ENCODE assay signal across 7 mouse cellular contexts in genomic region chr2:153290938-153291928, GRCm38 (mm10). TPM values are rescaled to one million over a fixed set of nuclear protein-coding genes. Genes with fewer than 3 reads are reported as not detected.
DNase-seq lines count a peak whose midpoint lies in the region; ATAC-seq lines count a peak whose summit lies in the region.

Kif3b (plus strand) TSS chr2:153291413.

- H3K4me3 ChIP-seq in embryonic facial prominence, embryonic 10.5 days, result peak within 1 kb of the TSS; percentile 99
- peak within 1 kb of the TSS; percentile 74 for H3K4me3 ChIP-seq in limb, embryonic 10.5 days
- peak within 1 kb of the TSS; percentile 88 for H3K4me3 ChIP-seq in midbrain, embryonic 13.5 days (replicated peaks)

- no peaks in the 10 kb centered on the region; the same call in 1 of the 2 replicates for H3K36me3 ChIP-seq in embryonic facial prominence, embryonic 10.5 days (replicated peaks)
- peaks cover 3% of the 10 kb centered on the region; the same call in 1 of the 2 replicates for H3K36me3 ChIP-seq in limb, embryonic 10.5 days
- H3K36me3 ChIP-seq in midbrain, embryonic 13.5 days, result no peaks in the 10 kb centered on the region

- H3K4me1 ChIP-seq in embryonic facial prominence, embryonic 10.5 days, result peaks cover 23% of the 10 kb centered on the region
- H3K4me1 ChIP-seq in limb, embryonic 10.5 days, result peaks cover 23% of the 10 kb centered on the region
- H3K4me1 ChIP-seq in midbrain, embryonic 13.5 days (replicated peaks), result peaks cover 36% of the 10 kb centered on the region

- H3K9me3 ChIP-seq in embryonic facial prominence, embryonic 10.5 days, result no peaks in the 10 kb centered on the region
- no peaks in the 10 kb centered on the region for H3K9me3 ChIP-seq in limb, embryonic 10.5 days (replicated peaks)
- H3K9me3 ChIP-seq in midbrain, embryonic 13.5 days, result no peaks in the 10 kb centered on the region

- H3K9ac ChIP-seq in midbrain, embryonic 13.5 days (replicated peaks), result peak within 1 kb of the TSS; percentile 96

- peak; percentile 94 for ATAC-seq in granulocyte monocyte progenitor cell, adult 5-6 weeks (replicated peaks; ENCODE audit: poor library complexity, severe bottlenecking)
- ATAC-seq in midbrain, embryonic 13.5 days, result peak; percentile 96

- WGBS in embryonic facial prominence, embryonic 10.5 days, result under 1% methylated on average over 63 of the region's 63 CpGs
- under 1% methylated on average over 63 of the region's 63 CpGs for WGBS in limb, embryonic 10.5 days
- WGBS in midbrain, embryonic 13.5 days, result 1% methylated on average over 63 of the region's 63 CpGs

- H3K27me3 ChIP-seq in embryonic facial prominence, embryonic 10.5 days (replicated peaks; ENCODE audit: low read depth, poor library complexity, severe bottlenecking), result no peaks in the 10 kb centered on the region
- no peaks in the 10 kb centered on the region for H3K27me3 ChIP-seq in limb, embryonic 10.5 days (ENCODE audit: low read depth, poor library complexity, severe bottlenecking)
- no peaks in the 10 kb centered on the region for H3K27me3 ChIP-seq in midbrain, embryonic 13.5 days

- peak; percentile 92 for DNase-seq in adrenal gland, postnatal 10 days
- DNase-seq in embryonic facial prominence, embryonic 10.5 days (ENCODE audit: low spot score), result peak; percentile 91
- peak; percentile 86 for DNase-seq in kidney, adult 11 months
- peak; percentile 94 for DNase-seq in limb, embryonic 10.5 days (ENCODE audit: low spot score)
- peak; percentile 76 for DNase-seq in spleen, adult 12 weeks (ENCODE audit: low spot score)

- H3K27ac ChIP-seq in embryonic facial prominence, embryonic 10.5 days (replicated peaks), result peak within 1 kb of the TSS; percentile 86
- H3K27ac ChIP-seq in limb, embryonic 10.5 days, result peak within 1 kb of the TSS; percentile 85
- 0 out of 2 replicates have a peak within 1 kb of the TSS, but pooled peaks have one; percentile 30 for H3K27ac ChIP-seq in midbrain, embryonic 13.5 days

- H3K4me2 ChIP-seq in midbrain, embryonic 13.5 days (replicated peaks), result peak within 1 kb of the TSS; percentile 75

RNA-seq across cellular contexts. Expression of gene Kif3b, which starts in this region (rescaled TPM):
- 10 to 100 TPM; 18.6 to 20.2 TPM for total RNA-seq in adrenal gland, postnatal 10 days (2021)
- polyA plus RNA-seq in embryonic facial prominence, embryonic 10.5 days (2016; fragmentation: Nextera tagmentation; extraction: Ambion mirVana), result 6.2 and 6.4 TPM in 2 replicates
- 6.9 and 7.7 TPM in 2 replicates for total RNA-seq in granulocyte monocyte progenitor cell, adult 5-6 weeks (2014; fragmentation: Nextera tagmentation)
- total RNA-seq in granulocyte monocyte progenitor cell, adult 5-6 weeks (2017), result 9.1 and 11.3 TPM in 2 replicates
- 4.8 and 5.4 TPM in 2 replicates for polyA plus RNA-seq in limb, embryonic 10.5 days (2016; fragmentation: Nextera tagmentation; extraction: Ambion mirVana)
- 15.4 and 15.6 TPM in 2 replicates for polyA plus RNA-seq in midbrain, embryonic 13.5 days (2015; fragmentation: Nextera tagmentation; extraction: Ambion mirVana)

Comparison
In these comparisons a context has a peak if more than half of its experiments do, and no peak if none do; other contexts are left out.
1. Peak in every context shown above with its lines: DNase-seq, ATAC-seq, H3K4me3 ChIP-seq and H3K27ac ChIP-seq.
2. H3K27ac ChIP-seq: peak in every context shown above with its lines; median percentile 86 in embryonic facial prominence, embryonic 10.5 days; 85 in limb, embryonic 10.5 days; 30 in midbrain, embryonic 13.5 days.